In the genomic region with DNA sequence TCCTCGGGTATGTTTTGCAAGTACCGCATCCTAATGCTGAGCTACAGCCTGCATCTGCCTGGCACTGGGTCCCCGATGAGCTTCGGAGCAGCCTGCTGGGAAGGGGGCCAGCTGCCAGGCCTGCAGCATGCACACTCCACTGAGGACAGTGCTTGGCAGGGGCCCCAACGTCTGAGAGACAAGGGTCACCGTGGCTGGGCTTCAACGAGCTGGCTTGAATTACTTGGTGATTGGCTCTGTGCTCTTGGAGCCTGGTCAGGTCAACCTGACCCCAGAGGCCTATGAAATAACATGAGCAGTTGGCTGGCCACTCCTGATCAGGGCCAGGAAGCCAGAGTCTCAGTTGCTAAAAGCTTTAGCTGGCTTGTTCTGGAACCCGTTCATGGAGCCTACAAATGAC, we compare ENCODE assay signal across 9 mouse cellular contexts.
DNase-seq lines count a peak whose midpoint lies in the region; ATAC-seq lines count a peak whose summit lies in the region.
"Had no signal": no experiment of that assay in that cellular context is flagged by ENCODE, and none has a peak within 500 bp of the region (broad histone marks: within the 10 kb centered on the region; RNA-seq: fewer than 3 reads in every experiment).

No protein-coding gene starts in this region.

- ATAC-seq in heart, embryonic 11.5 days (replicated peaks; ENCODE audit: insufficient number of reproducible peaks, low FRiP score, low TSS enrichment), result no peak
- peak; percentile 46; the same call in 1 of the 2 replicates for ATAC-seq in cerebellum, adult (ENCODE audit: insufficient number of reproducible peaks, low FRiP score, low TSS enrichment)

- intact Hi-C loops in left cerebral cortex, postnatal 4 days (cut with DNase I), result no loop called here

- no peaks in the 10 kb centered on the region for H3K9me3 ChIP-seq in heart, embryonic 11.5 days (replicated peaks; ENCODE audit: control insufficient read depth, low read length)
- H3K9me3 ChIP-seq: megakaryocyte, embryonic 14.5 days had no signal

- no peak overlapping the region for H3K4me3 ChIP-seq in heart, embryonic 11.5 days (ENCODE audit: low read depth, low read length)
- H3K4me3 ChIP-seq: megakaryocyte, embryonic 14.5 days had no signal

- peaks cover 5% of the 10 kb centered on the region; the same call in 1 of the 2 replicates for H3K4me1 ChIP-seq in heart, embryonic 11.5 days (ENCODE audit: control insufficient read depth, insufficient read depth, low read length)
- H3K4me1 ChIP-seq: megakaryocyte, embryonic 14.5 days had no signal

- peaks cover 66% of the 10 kb centered on the region for H3K27me3 ChIP-seq in heart, embryonic 11.5 days (ENCODE audit: control insufficient read depth, insufficient read depth, low read length)

- no peak overlapping the region for H3K4me2 ChIP-seq in heart, embryonic 11.5 days

- DNase-seq in heart, adult 18-20 months, result peak; percentile 88 to 93
- peak; percentile 44 to 68 for DNase-seq in frontal cortex, postnatal 36 days (ENCODE audit: low spot score in 2 of 2)
- DNase-seq in kidney, adult 9 months, result peak; percentile 88
- DNase-seq in left cerebral cortex, postnatal 4 days, result peak; percentile 95
- peak; percentile 49 for DNase-seq in right cerebral cortex, postnatal 25 days
- no peak for DNase-seq in spleen, postnatal 4 days (ENCODE audit: low spot score in 2 of 2)

- no peak overlapping the region for H3K9ac ChIP-seq in heart, embryonic 11.5 days (ENCODE audit: low read depth, low read length)

- WGBS in heart, embryonic 11.5 days (ENCODE audit: insufficient replicate concordance), result 54% methylated on average over 8 of the region's 8 CpGs

- no peak overlapping the region for H3K27ac ChIP-seq in heart, embryonic 11.5 days (ENCODE audit: low read depth, low read length)

- H3K36me3 ChIP-seq in heart, embryonic 11.5 days (ENCODE audit: control insufficient read depth, insufficient read depth, low read length), result no peaks in the 10 kb centered on the region

Comparison
In these comparisons a context has a peak if more than half of its experiments do, and no peak if none do; other contexts are left out.
1. DNase-seq: peak in heart, adult 18-20 months (2 of 2), frontal cortex, postnatal 36 days (2 of 2), kidney, adult 9 months (single experiment), left cerebral cortex, postnatal 4 days (single experiment) and right cerebral cortex, postnatal 25 days (single experiment); none in spleen, postnatal 4 days (0 of 2).